Mouse (Mus musculus) small intestine, adult 2 months (tissue): ENCODE measurements around the gene Cenps. TPM values are rescaled to one million over a fixed set of nuclear protein-coding genes. Genes with fewer than 3 reads are reported as not detected.
"Not testable (repeated sequence)": the region's sequence is repeated elsewhere in the genome, so short reads cannot be mapped to it uniquely, and the experiment has no call there.

Source experiments
- H3K27ac ChIP-seq: fragments of 200-500 bp; 2 replicates; pipeline ENCODE4 v1.5.1; 2012; ENCODE audit warnings: low read depth, low read length, control low read depth, inconsistent platforms; ENCODE audit not compliant: insufficient read depth
- H3K27me3 ChIP-seq: fragments of 200-500 bp; 2 replicates; pipeline ENCODE4 v1.6.1; 2012; ENCODE audit warnings: mild to moderate bottlenecking, moderate library complexity, low read length, inconsistent platforms; ENCODE audit not compliant: control insufficient read depth, insufficient read depth
- H3K36me3 ChIP-seq: fragments of 200-500 bp; 2 replicates; pipeline ENCODE4 v1.6.1; 2012; ENCODE audit warnings: mild to moderate bottlenecking, low read length, control low read depth, inconsistent platforms; ENCODE audit not compliant: control insufficient read depth, insufficient read depth
- H3K4me1 ChIP-seq: fragments of 200-500 bp; 2 replicates; pipeline ENCODE4 v1.6.1; 2012; ENCODE audit warnings: low read length, inconsistent platforms, mixed read lengths; ENCODE audit not compliant: control insufficient read depth, insufficient read depth, insufficient read length
- H3K4me3 ChIP-seq: fragments of 200-500 bp; 2 replicates; pipeline ENCODE4 v1.5.1; 2012; ENCODE audit warnings: low read depth, mild to moderate bottlenecking, control low read depth, inconsistent platforms, low read length, moderate library complexity
- CTCF ChIP-seq: fragments of 200-500 bp; IDR thresholded peaks from 2 replicates; pipeline ENCODE4 v1.5.1; 2012; ENCODE audit warnings: low read depth, mild to moderate bottlenecking, control low read depth, inconsistent platforms, low read length, moderate library complexity, mixed read lengths; ENCODE audit not compliant: insufficient replicate concordance, insufficient read length; ENCODE audit errors: extremely low read depth
- POLR2A ChIP-seq: fragments of 200-500 bp; IDR thresholded peaks from 2 replicates; pipeline ENCODE4 v1.6.1; 2012; ENCODE audit warnings: low read depth, mild to moderate bottlenecking, control low read depth, inconsistent platforms, low read length, moderate library complexity
- WGBS: fragments of 180-500 bp; shearing (Covaris S2); methylation state at CpG from one replicate; pipeline ENCODE4 v1.1.7; 2018; 5-methylcytosine and 5-hydroxymethylcytosine counted together
- polyA plus RNA-seq: library from polyadenylated mRNA; depleted of rRNA; stranded (reverse); fragments of >200 nt; gene quantifications from 2 replicates; pipeline ENCODE4 v1.2.3, GENCODE M21; 2012

Gene Cenps
- polyA plus RNA-seq, 1 experiment, result 1.9 TPM

DNA sequence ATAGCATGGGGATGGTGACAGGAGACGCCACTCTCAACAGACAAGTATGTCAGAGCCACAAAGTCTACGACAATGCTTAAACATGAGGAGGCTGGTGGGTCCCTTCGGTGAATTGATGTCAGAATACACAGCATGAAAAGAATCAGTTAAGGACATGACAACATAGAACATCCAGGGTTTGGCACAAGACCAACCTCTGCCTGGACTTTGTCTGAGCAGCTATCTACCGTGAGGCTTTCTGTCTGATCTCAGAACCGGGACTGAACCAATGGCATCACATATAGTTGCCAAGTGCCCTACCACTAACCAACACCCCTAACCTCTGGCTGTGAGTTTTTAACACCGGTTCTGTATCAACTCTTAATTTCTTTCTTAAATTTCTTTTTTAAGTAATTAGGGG, 39.2 kb upstream of the Cenps start:
- H3K27ac ChIP-seq, result peak overlapping the region; percentile 38
- H3K36me3 ChIP-seq, result peaks cover 21% of the 10 kb centered on the region
- TF ChIP-seq POLR2A (no peak), CTCF (no peak)
- H3K27me3 ChIP-seq, result no peaks in the 10 kb centered on the region
- no peak overlapping the region for H3K4me3 ChIP-seq
- H3K4me1 ChIP-seq, result peaks cover 18% of the 10 kb centered on the region
- WGBS, result 49% methylated on average over 6 of the region's 6 CpGs

DNA sequence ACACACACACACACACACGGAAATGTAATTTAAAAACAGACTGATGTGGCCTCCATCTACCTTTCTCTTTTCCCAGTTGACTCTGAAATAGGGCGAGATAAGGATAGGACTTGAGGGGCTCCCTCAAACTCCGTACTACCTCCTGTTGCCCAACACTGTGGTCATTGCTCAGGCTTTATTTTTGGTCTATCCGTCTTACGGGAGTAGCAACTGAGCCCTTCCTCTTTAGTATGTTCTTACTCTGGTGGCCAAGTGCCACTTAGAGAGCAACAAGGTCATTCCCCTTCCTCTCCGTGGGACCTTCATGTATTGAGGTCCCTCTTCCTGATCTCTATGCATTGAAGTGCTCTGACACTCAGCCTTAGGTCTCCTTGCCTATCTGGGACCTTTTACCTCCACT, 36.2 kb upstream of the Cenps start:
- TF ChIP-seq POLR2A (no peak), CTCF (no peak)
- 79% methylated on average over 6 of the region's 6 CpGs for WGBS
- no peak overlapping the region for H3K4me3 ChIP-seq

DNA sequence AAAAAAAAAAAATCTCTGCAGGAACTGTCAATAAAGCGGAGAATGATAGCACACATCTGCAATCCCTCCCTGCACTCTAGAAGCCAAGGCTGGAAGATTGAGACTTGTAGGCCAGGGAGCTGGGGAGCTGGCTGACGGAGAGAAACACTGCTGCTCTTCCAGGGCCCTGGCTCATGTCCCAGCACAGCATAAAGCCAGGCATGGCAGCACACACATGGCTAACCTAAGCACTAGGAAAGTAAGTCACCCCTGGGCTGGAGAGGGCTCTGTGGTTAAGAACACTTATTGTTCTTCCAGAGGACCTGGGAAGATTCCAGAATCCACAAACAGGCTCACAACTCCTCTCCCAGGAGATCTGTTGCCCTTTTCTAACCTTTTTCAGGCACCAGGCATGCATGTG, 35.2 kb upstream of the Cenps start:
- 72% methylated on average over 2 of the region's 2 CpGs for whole genome bisulfite sequencing
- no peak overlapping the region for H3K27ac ChIP-seq
- no peak overlapping the region for H3K4me3 ChIP-seq
- TF ChIP-seq CTCF, result no peak
- TF ChIP-seq POLR2A, result no peak
- H3K4me1 ChIP-seq, result peaks cover 27% of the 10 kb centered on the region
- no peaks in the 10 kb centered on the region for H3K36me3 ChIP-seq
- H3K27me3 ChIP-seq, result no peaks in the 10 kb centered on the region

More for the DNA sequence above, 36.2 kb upstream of the Cenps start:
- no peaks in the 10 kb centered on the region for H3K27me3 ChIP-seq
- no peak overlapping the region for H3K27ac ChIP-seq
- H3K4me1 ChIP-seq, result peaks cover 29% of the 10 kb centered on the region
- H3K36me3 ChIP-seq, result no peaks in the 10 kb centered on the region; the same call in 1 of the 2 replicates

GRCm38 (mm10) chr4:149172083-149172482, 34.7 kb upstream of the Cenps start:
- H3K27me3 ChIP-seq, result no peaks in the 10 kb centered on the region
- WGBS, result 88% methylated on average over 5 of the region's 5 CpGs
- TF ChIP-seq POLR2A (no peak), CTCF (no peak)
- peak overlapping the region; percentile 38; the same call in 1 of the 2 replicates for H3K27ac ChIP-seq
- H3K4me3 ChIP-seq, result no peak overlapping the region
- H3K36me3 ChIP-seq, result no peaks in the 10 kb centered on the region
- H3K4me1 ChIP-seq, result peaks cover 25% of the 10 kb centered on the region

DNA sequence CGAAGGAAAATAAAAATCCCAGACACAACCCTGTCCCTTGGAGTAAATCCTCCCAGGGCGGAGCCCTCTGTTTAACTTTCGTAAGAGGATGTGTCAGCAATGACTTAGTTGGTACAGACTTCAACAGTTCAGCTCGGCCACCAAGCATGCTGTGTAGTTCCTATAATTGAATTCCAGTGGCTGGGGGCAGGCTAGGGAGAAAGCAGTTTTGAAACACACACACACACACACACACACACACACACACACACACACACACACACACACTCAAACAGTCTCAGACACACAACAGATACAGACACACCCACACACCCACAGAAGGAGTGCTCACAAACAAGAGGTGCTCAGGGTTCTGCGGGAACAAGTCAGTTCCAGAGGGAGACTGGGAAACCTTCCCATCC, 34.2 kb upstream of the Cenps start:
- TF ChIP-seq POLR2A (no peak), CTCF (no peak)
- H3K27me3 ChIP-seq, result no peaks in the 10 kb centered on the region
- H3K27ac ChIP-seq, result peak overlapping the region; percentile 54
- 23% methylated on average over 5 of the region's 5 CpGs for WGBS
- H3K4me3 ChIP-seq, result no peak overlapping the region
- H3K36me3 ChIP-seq, result no peaks in the 10 kb centered on the region
- peaks cover 25% of the 10 kb centered on the region for H3K4me1 ChIP-seq

DNA sequence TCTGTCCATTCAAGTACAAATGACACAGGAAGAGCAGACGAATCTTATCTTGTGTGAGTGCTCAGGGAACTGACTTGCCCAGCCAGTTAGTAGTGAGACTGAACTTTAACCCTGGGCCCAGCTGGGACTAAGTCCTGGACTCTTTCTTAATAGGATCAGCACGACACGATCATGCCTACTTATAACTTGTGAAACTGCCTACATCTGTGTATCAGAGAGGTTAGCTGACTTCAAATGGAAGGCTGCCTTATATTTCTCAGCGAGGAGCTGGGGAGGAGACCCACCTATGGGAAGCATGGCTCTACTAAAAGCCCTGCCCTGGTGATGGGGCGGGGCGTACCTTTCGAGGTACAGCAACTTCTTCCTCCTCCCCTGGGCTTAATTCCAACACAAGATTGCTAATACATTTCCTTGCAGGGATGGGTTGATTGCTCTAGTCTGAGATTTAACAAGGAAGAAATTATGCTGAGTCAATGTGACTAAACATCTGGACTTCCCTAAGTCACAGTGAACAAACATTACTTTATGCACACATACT, 33.0 kb upstream of the Cenps start:
- peaks cover under 1% of the 10 kb centered on the region; the same call in 1 of the 2 replicates for H3K36me3 ChIP-seq
- H3K27ac ChIP-seq, result peak overlapping the region; percentile 100
- no peak overlapping the region for H3K4me3 ChIP-seq
- H3K4me1 ChIP-seq, result peaks cover 23% of the 10 kb centered on the region
- H3K27me3 ChIP-seq, result no peaks in the 10 kb centered on the region
- 13% methylated on average over 7 of the region's 7 CpGs for WGBS
- TF ChIP-seq POLR2A (no peak), CTCF (no peak)

GRCm38 (mm10) chr4:149169926-149170325, 32.5 kb upstream of the Cenps start:
- not testable (repeated sequence) for H3K27me3 ChIP-seq, H3K36me3 ChIP-seq
- Histone ChIP-seq H3K27ac (peak overlapping the region; percentile 100), H3K4me1 (peaks cover 22% of the 10 kb centered on the region), H3K4me3 (peak overlapping the region; percentile 1; the same call in 1 of the 2 replicates)
- 35% methylated on average over 7 of the region's 8 CpGs for WGBS
